Mouse (Mus musculus): Measurements from ENCODE around the gene Tppp.

- TF ChIP-seq CTCF (IDR thresholded peaks at IDR 0.05) = no peak
- peak; percentile 43; the same call in 1 of the 2 replicates for TF ChIP-seq POLR2A (IDR thresholded peaks at IDR 0.05; ENCODE audit: insufficient read depth, low read depth, low read length)
Measured at GRCm38 (mm10) chr13:73991267-73991666, 17.9 kb upstream of the Tppp start.
